29 mouse cellular contexts compared by ENCODE assay signal in the genomic region with DNA sequence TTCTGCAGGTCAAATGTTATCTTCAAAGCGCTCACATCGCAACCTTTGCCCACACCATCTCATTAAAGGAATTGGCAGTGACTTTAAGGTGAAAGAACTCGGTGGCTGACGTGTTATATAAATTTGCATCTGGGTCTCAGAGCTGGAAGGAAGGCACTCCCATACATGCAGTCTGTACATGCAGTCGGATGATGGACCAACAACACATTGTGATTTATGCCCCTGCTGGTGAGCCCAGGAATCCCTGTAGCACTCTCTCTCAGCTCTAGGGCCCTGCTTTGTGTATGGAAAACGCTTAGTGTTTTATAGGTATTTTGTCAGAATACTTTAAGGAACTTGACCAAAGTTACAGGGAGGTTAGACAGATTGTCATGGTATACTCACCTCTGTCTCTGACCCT. TPM values are rescaled to one million over a fixed set of nuclear protein-coding genes. Genes with fewer than 3 reads are reported as not detected.
DNase-seq lines count a peak whose midpoint lies in the region; ATAC-seq and TF ChIP-seq lines count a peak whose summit lies in the region.
"Had no signal": no experiment of that assay in that cellular context is flagged by ENCODE, and none has a peak within 500 bp of the region (broad histone marks: within the 10 kb centered on the region; RNA-seq: fewer than 3 reads in every experiment).

No protein-coding gene starts in this region.

- ATAC-seq in neural tube, embryonic 15.5 days (ENCODE audit: low FRiP score) = no peak
- ATAC-seq in intestine, postnatal 0 days = no peak
- ATAC-seq: forebrain, embryonic 15.5 days had no signal

- peak; percentile 1 for DNase-seq in kidney, adult 18-20 months
- no peak for DNase-seq in kidney, adult 11 months
- peak; percentile 11 for DNase-seq in neural tube, embryonic 10.5 days (ENCODE audit: extremely low spot score, low spot score)
- peak; percentile 7 for DNase-seq in embryonic facial prominence, embryonic 10.5 days (ENCODE audit: low spot score)
- DNase-seq in lung, adult 18-20 months = no peak
- DNase-seq in layer of hippocampus, postnatal 14 days (ENCODE audit: low spot score in 2 of 2) = no peak
- DNase-seq: adrenal gland, postnatal 36 days; cerebellum, adult 2 months; cerebellum, postnatal 14 days; gastrocnemius, postnatal 25 days; heart, adult 18-20 months; heart, postnatal 4 days; kidney, postnatal 25 days; left cerebral cortex, postnatal 4 days; lung, postnatal 36 days; right cerebral cortex, postnatal 4 days; thymus, postnatal 4 days had no signal

- H3K27me3 ChIP-seq in neural tube, embryonic 15.5 days (replicated peaks) = no peaks in the 10 kb centered on the region
- H3K27me3 ChIP-seq in embryonic facial prominence, embryonic 10.5 days (replicated peaks; ENCODE audit: low read depth, poor library complexity, severe bottlenecking) = no peaks in the 10 kb centered on the region
- H3K27me3 ChIP-seq in intestine, postnatal 0 days (replicated peaks; ENCODE audit: control insufficient read depth, insufficient read depth, low read length) = no peaks in the 10 kb centered on the region
- H3K27me3 ChIP-seq: embryonic facial prominence, embryonic 13.5 days; forebrain, embryonic 15.5 days; liver, embryonic 15.5 days; midbrain, embryonic 13.5 days; stomach, embryonic 15.5 days had no signal

- no peak overlapping the region for H3K27ac ChIP-seq in neural tube, embryonic 15.5 days (replicated peaks)
- H3K27ac ChIP-seq in embryonic facial prominence, embryonic 10.5 days (replicated peaks) = no peak overlapping the region
- H3K27ac ChIP-seq in intestine, postnatal 0 days (ENCODE audit: low read depth, low read length) = no peak overlapping the region
- H3K27ac ChIP-seq: embryonic facial prominence, embryonic 13.5 days; forebrain, embryonic 10.5 days; forebrain, embryonic 15.5 days; hindbrain, embryonic 14.5 days; layer of hippocampus, adult 2 months; liver, embryonic 15.5 days; midbrain, embryonic 13.5 days; stomach, embryonic 15.5 days had no signal

- H3K9ac ChIP-seq in neural tube, embryonic 15.5 days (replicated peaks) = no peak overlapping the region
- H3K9ac ChIP-seq in intestine, postnatal 0 days (ENCODE audit: low read depth, low read length) = 0 out of 2 replicates have a peak overlapping the region, but pooled peaks have one; percentile 2
- H3K9ac ChIP-seq: embryonic facial prominence, embryonic 13.5 days; forebrain, embryonic 15.5 days; hindbrain, embryonic 14.5 days; liver, embryonic 15.5 days; midbrain, embryonic 13.5 days; stomach, embryonic 15.5 days had no signal

- no peak overlapping the region for H3K4me3 ChIP-seq in neural tube, embryonic 15.5 days (replicated peaks)
- no peak overlapping the region for H3K4me3 ChIP-seq in embryonic facial prominence, embryonic 10.5 days
- H3K4me3 ChIP-seq in intestine, postnatal 0 days (ENCODE audit: low read depth, low read length) = no peak overlapping the region
- H3K4me3 ChIP-seq: embryonic facial prominence, embryonic 13.5 days; forebrain, embryonic 10.5 days; forebrain, embryonic 15.5 days; layer of hippocampus, adult 2 months; liver, embryonic 15.5 days; megakaryocyte, embryonic 14.5 days; midbrain, embryonic 13.5 days; stomach, embryonic 15.5 days had no signal

- H3K9me3 ChIP-seq in neural tube, embryonic 15.5 days (replicated peaks) = no peaks in the 10 kb centered on the region
- peaks cover 10% of the 10 kb centered on the region; the same call in 1 of the 2 replicates for H3K9me3 ChIP-seq in embryonic facial prominence, embryonic 10.5 days
- H3K9me3 ChIP-seq in intestine, postnatal 0 days (ENCODE audit: control insufficient read depth) = peaks cover 3% of the 10 kb centered on the region; the same call in 1 of the 2 replicates
- H3K9me3 ChIP-seq: forebrain, embryonic 15.5 days; liver, embryonic 15.5 days; midbrain, embryonic 13.5 days; stomach, embryonic 15.5 days had no signal

- H3K4me2 ChIP-seq in neural tube, embryonic 15.5 days = no peak overlapping the region
- H3K4me2 ChIP-seq in intestine, postnatal 0 days (replicated peaks; ENCODE audit: low read depth) = no peak overlapping the region
- H3K4me2 ChIP-seq: embryonic facial prominence, embryonic 13.5 days; forebrain, embryonic 15.5 days; heart, embryonic 11.5 days; hindbrain, embryonic 14.5 days; liver, embryonic 15.5 days; midbrain, embryonic 13.5 days; stomach, embryonic 15.5 days had no signal

- peaks cover 7% of the 10 kb centered on the region; the same call in 1 of the 2 replicates for H3K36me3 ChIP-seq in neural tube, embryonic 15.5 days
- peaks cover 31% of the 10 kb centered on the region for H3K36me3 ChIP-seq in embryonic facial prominence, embryonic 10.5 days (replicated peaks)
- no peaks in the 10 kb centered on the region for H3K36me3 ChIP-seq in intestine, postnatal 0 days (ENCODE audit: control insufficient read depth, insufficient read depth)
- H3K36me3 ChIP-seq: liver, embryonic 15.5 days had no signal

- peak; percentile 27; the same call in 1 of the 2 replicates for TF ChIP-seq CTCF in intestine, postnatal 0 days (IDR thresholded peaks at IDR 0.05; ENCODE audit: low read depth)

- H3K4me1 ChIP-seq in neural tube, embryonic 15.5 days = no peaks in the 10 kb centered on the region
- no peaks in the 10 kb centered on the region for H3K4me1 ChIP-seq in embryonic facial prominence, embryonic 10.5 days
- H3K4me1 ChIP-seq in intestine, postnatal 0 days (replicated peaks; ENCODE audit: control insufficient read depth, insufficient read depth, low read length) = 0 out of 2 replicates have a peak, but pooled peaks cover 2% of the 10 kb centered on the region
- H3K4me1 ChIP-seq: forebrain, embryonic 15.5 days; midbrain, embryonic 13.5 days; stomach, embryonic 15.5 days had no signal

- 85% methylated on average over 6 of the region's 6 CpGs for WGBS in neural tube, embryonic 15.5 days
- 89% methylated on average over 6 of the region's 6 CpGs for WGBS in embryonic facial prominence, embryonic 10.5 days
- 43% methylated on average over 6 of the region's 6 CpGs for WGBS in intestine, postnatal 0 days

RNA-seq across cellular contexts. Expression of a gene that starts 10.6 kb away (rescaled TPM):
- polyA plus RNA-seq in neural tube, embryonic 15.5 days (2015; fragmentation: Nextera tagmentation; extraction: Ambion mirVana) = 15.0 and 26.1 TPM in 2 replicates
- 157 and 158 TPM in 2 replicates for polyA plus RNA-seq in embryonic facial prominence, embryonic 10.5 days (2016; fragmentation: Nextera tagmentation; extraction: Ambion mirVana)
- 43.4 and 46.4 TPM in 2 replicates for polyA plus RNA-seq in intestine, postnatal 0 days (2015; fragmentation: Nextera tagmentation; extraction: Ambion mirVana)
- 1 to 10 TPM; 1.6 to 3.2 TPM for total RNA-seq in layer of hippocampus, postnatal 14 days (2021)

Comparison
In these comparisons a context has a peak if more than half of its experiments do, and no peak if none do; other contexts are left out.
1. DNase-seq: peak in kidney, adult 18-20 months (single experiment), neural tube, embryonic 10.5 days (single experiment) and embryonic facial prominence, embryonic 10.5 days (single experiment); none in kidney, adult 11 months (single experiment), lung, adult 18-20 months (0 of 2) and layer of hippocampus, postnatal 14 days (0 of 2).